In the genomic region with DNA sequence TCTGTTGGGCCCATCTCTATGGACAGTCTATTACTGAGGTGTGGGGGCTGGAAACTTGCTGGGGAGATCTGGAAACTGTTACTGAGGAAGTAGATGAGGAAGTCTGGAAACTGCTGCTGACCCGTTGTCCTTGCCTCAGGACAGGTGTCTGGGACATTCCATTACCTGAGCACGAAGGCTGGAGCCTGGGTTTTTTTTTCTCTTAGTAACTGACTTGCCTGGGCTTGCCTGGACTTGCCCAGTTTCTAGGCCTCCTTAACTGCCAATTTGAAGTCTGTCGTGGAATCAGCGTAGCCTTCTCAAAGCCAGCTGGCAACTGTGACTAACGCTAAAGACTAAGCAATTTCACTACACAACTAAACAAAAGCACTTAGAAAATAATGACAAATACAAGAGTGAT, we compare ENCODE assay signal across 21 mouse cellular contexts.
DNase-seq lines count a peak whose midpoint lies in the region; ATAC-seq and TF ChIP-seq lines count a peak whose summit lies in the region.
"Had no signal": no experiment of that assay in that cellular context is flagged by ENCODE, and none has a peak within 500 bp of the region (broad histone marks: within the 10 kb centered on the region; RNA-seq: fewer than 3 reads in every experiment).

No protein-coding gene starts in this region.

- no peak overlapping the region for H3K27ac ChIP-seq in forebrain, embryonic 14.5 days (ENCODE audit: low read depth, low read length)
- no peak overlapping the region for H3K27ac ChIP-seq in forebrain, embryonic 12.5 days
- no peak overlapping the region for H3K27ac ChIP-seq in embryonic facial prominence, embryonic 11.5 days (replicated peaks; ENCODE audit: low read depth, low read length)
- H3K27ac ChIP-seq in limb, embryonic 11.5 days (replicated peaks; ENCODE audit: low read depth, low read length): no peak overlapping the region
- H3K27ac ChIP-seq in liver, embryonic 11.5 days (ENCODE audit: low read depth, low read length): no peak overlapping the region
- H3K27ac ChIP-seq in left cerebral cortex, adult 2 months: no peak overlapping the region
- H3K27ac ChIP-seq: forebrain, embryonic 13.5 days; gastrocnemius, adult 2 months; heart, embryonic 15.5 days; layer of hippocampus, adult 2 months had no signal

- DNase-seq in forebrain, embryonic 14.5 days (ENCODE audit: low spot score): peak; percentile 31
- DNase-seq in ovary, postnatal 36 days (ENCODE audit: low spot score): peak; percentile 3
- DNase-seq in ovary, postnatal 10 days (ENCODE audit: low spot score): no peak
- DNase-seq in embryonic facial prominence, embryonic 11.5 days (ENCODE audit: low spot score): peak; percentile 34
- peak; percentile 28 for DNase-seq in limb, embryonic 11.5 days (ENCODE audit: low spot score)
- DNase-seq in liver, embryonic 11.5 days (ENCODE audit: low spot score): no peak
- DNase-seq in left cerebral cortex, adult 2 months (ENCODE audit: extremely low spot score in 1 of 2, low spot score in 2 of 2): no peak
- DNase-seq: adrenal gland, adult 8-10 months; B cell, adult 2 months; cerebellum, adult 11-12 months; gastrocnemius, adult 2 months; heart, adult 11 months; lung, postnatal 14 days; right cerebral cortex, adult 18-20 months; thymus, postnatal 36 days had no signal

- no peak overlapping the region for H3K4me2 ChIP-seq in forebrain, embryonic 14.5 days (ENCODE audit: low read length)
- H3K4me2 ChIP-seq in forebrain, embryonic 12.5 days: no peak overlapping the region
- no peak overlapping the region for H3K4me2 ChIP-seq in embryonic facial prominence, embryonic 11.5 days (ENCODE audit: low read depth, low read length)
- no peak overlapping the region for H3K4me2 ChIP-seq in limb, embryonic 11.5 days (ENCODE audit: low read depth, severe bottlenecking)
- no peak overlapping the region for H3K4me2 ChIP-seq in liver, embryonic 11.5 days
- H3K4me2 ChIP-seq: forebrain, embryonic 13.5 days; heart, embryonic 15.5 days had no signal

- H3K4me3 ChIP-seq in forebrain, embryonic 14.5 days (ENCODE audit: low read depth, low read length): no peak overlapping the region
- H3K4me3 ChIP-seq in forebrain, embryonic 12.5 days (replicated peaks): no peak overlapping the region
- no peak overlapping the region for H3K4me3 ChIP-seq in embryonic facial prominence, embryonic 11.5 days (ENCODE audit: low read depth, low read length)
- no peak overlapping the region for H3K4me3 ChIP-seq in limb, embryonic 11.5 days (ENCODE audit: low read depth, low read length)
- no peak overlapping the region for H3K4me3 ChIP-seq in liver, embryonic 11.5 days (ENCODE audit: low read depth, low read length)
- no peak overlapping the region for H3K4me3 ChIP-seq in left cerebral cortex, adult 2 months
- H3K4me3 ChIP-seq: forebrain, embryonic 13.5 days; gastrocnemius, adult 2 months; heart, embryonic 15.5 days; layer of hippocampus, adult 2 months had no signal

- no peaks in the 10 kb centered on the region for H3K4me1 ChIP-seq in forebrain, embryonic 14.5 days (ENCODE audit: control insufficient read depth, insufficient read depth, low read length)
- H3K4me1 ChIP-seq in forebrain, embryonic 12.5 days: no peaks in the 10 kb centered on the region
- H3K4me1 ChIP-seq in embryonic facial prominence, embryonic 11.5 days (ENCODE audit: control insufficient read depth, insufficient read depth, low read length): no peaks in the 10 kb centered on the region
- no peaks in the 10 kb centered on the region for H3K4me1 ChIP-seq in limb, embryonic 11.5 days (ENCODE audit: control insufficient read depth, insufficient read depth, low read length)
- H3K4me1 ChIP-seq in liver, embryonic 11.5 days (replicated peaks; ENCODE audit: control insufficient read depth, insufficient read depth, low read length): no peaks in the 10 kb centered on the region
- H3K4me1 ChIP-seq: forebrain, embryonic 13.5 days; heart, embryonic 15.5 days had no signal

- H3K36me3 ChIP-seq in forebrain, embryonic 14.5 days (ENCODE audit: control insufficient read depth, insufficient read depth, low read length): no peaks in the 10 kb centered on the region
- H3K36me3 ChIP-seq in forebrain, embryonic 12.5 days (replicated peaks): no peaks in the 10 kb centered on the region
- H3K36me3 ChIP-seq in embryonic facial prominence, embryonic 11.5 days (replicated peaks; ENCODE audit: control insufficient read depth, insufficient read depth, low read depth, low read length): no peaks in the 10 kb centered on the region
- no peaks in the 10 kb centered on the region for H3K36me3 ChIP-seq in limb, embryonic 11.5 days (ENCODE audit: control insufficient read depth, insufficient read depth, low read length)
- H3K36me3 ChIP-seq in liver, embryonic 11.5 days (ENCODE audit: control insufficient read depth, insufficient read depth, low read length): no peaks in the 10 kb centered on the region
- H3K36me3 ChIP-seq: G1E; heart, embryonic 15.5 days had no signal

- TF ChIP-seq CTCF in left cerebral cortex, adult 2 months (IDR thresholded peaks at IDR 0.05): no peak

- H3K9me3 ChIP-seq in forebrain, embryonic 14.5 days (replicated peaks; ENCODE audit: control insufficient read depth, low read length): no peaks in the 10 kb centered on the region
- no peaks in the 10 kb centered on the region for H3K9me3 ChIP-seq in forebrain, embryonic 12.5 days
- H3K9me3 ChIP-seq in embryonic facial prominence, embryonic 11.5 days (replicated peaks; ENCODE audit: control insufficient read depth, low read length): no peaks in the 10 kb centered on the region
- no peaks in the 10 kb centered on the region for H3K9me3 ChIP-seq in limb, embryonic 11.5 days (ENCODE audit: control insufficient read depth, low read length)
- no peaks in the 10 kb centered on the region for H3K9me3 ChIP-seq in liver, embryonic 11.5 days (ENCODE audit: control insufficient read depth, low read length)
- H3K9me3 ChIP-seq: forebrain, embryonic 13.5 days; heart, embryonic 15.5 days had no signal

- no peaks in the 10 kb centered on the region for H3K27me3 ChIP-seq in forebrain, embryonic 14.5 days (replicated peaks; ENCODE audit: control insufficient read depth, insufficient read depth, low read length)
- no peaks in the 10 kb centered on the region for H3K27me3 ChIP-seq in forebrain, embryonic 12.5 days
- no peaks in the 10 kb centered on the region for H3K27me3 ChIP-seq in embryonic facial prominence, embryonic 11.5 days (ENCODE audit: control insufficient read depth, insufficient read depth, low read length)
- no peaks in the 10 kb centered on the region for H3K27me3 ChIP-seq in limb, embryonic 11.5 days (ENCODE audit: control insufficient read depth, insufficient read depth, low read length)
- H3K27me3 ChIP-seq in liver, embryonic 11.5 days (replicated peaks; ENCODE audit: control insufficient read depth, insufficient read depth, low read length): no peaks in the 10 kb centered on the region
- H3K27me3 ChIP-seq: forebrain, embryonic 13.5 days; heart, embryonic 15.5 days had no signal

- no peak overlapping the region for H3K9ac ChIP-seq in forebrain, embryonic 14.5 days (ENCODE audit: low read length)
- H3K9ac ChIP-seq in forebrain, embryonic 12.5 days: no peak overlapping the region
- no peak overlapping the region for H3K9ac ChIP-seq in embryonic facial prominence, embryonic 11.5 days (replicated peaks; ENCODE audit: low read length)
- no peak overlapping the region for H3K9ac ChIP-seq in limb, embryonic 11.5 days (ENCODE audit: low read length)
- no peak overlapping the region for H3K9ac ChIP-seq in liver, embryonic 11.5 days (ENCODE audit: low read depth, low read length)
- H3K9ac ChIP-seq: forebrain, embryonic 13.5 days; heart, embryonic 15.5 days had no signal

- WGBS in forebrain, embryonic 14.5 days: 65% methylated on average over 5 of the region's 5 CpGs
- WGBS in forebrain, embryonic 12.5 days: 73% methylated on average over 5 of the region's 5 CpGs
- WGBS in embryonic facial prominence, embryonic 11.5 days: 51% methylated on average over 5 of the region's 5 CpGs
- WGBS in limb, embryonic 11.5 days: 55% methylated on average over 5 of the region's 5 CpGs
- 79% methylated on average over 5 of the region's 5 CpGs for WGBS in liver, embryonic 11.5 days

- ATAC-seq in forebrain, embryonic 14.5 days: no peak
- ATAC-seq in forebrain, embryonic 12.5 days (ENCODE audit: low FRiP score): no peak
- no peak for ATAC-seq in embryonic facial prominence, embryonic 11.5 days (replicated peaks; ENCODE audit: insufficient number of reproducible peaks, low FRiP score, low TSS enrichment, low read depth)
- no peak for ATAC-seq in limb, embryonic 11.5 days (ENCODE audit: insufficient number of reproducible peaks, low FRiP score, low TSS enrichment, low read depth)
- ATAC-seq in liver, embryonic 11.5 days (replicated peaks; ENCODE audit: low FRiP score): no peak
- ATAC-seq: forebrain, embryonic 13.5 days; midbrain, embryonic 16.5 days had no signal

- intact Hi-C loops in left cerebral cortex, adult 2 months (cut with DNase I): loop anchor here (10.0 kb wide), 1 partner anchor 787 kb away; no protein-coding TSS in a partner anchor

Comparison
In these comparisons a context has a peak if more than half of its experiments do, and no peak if none do; other contexts are left out.
1. DNase-seq: peak in forebrain, embryonic 14.5 days (single experiment), ovary, postnatal 36 days (single experiment), embryonic facial prominence, embryonic 11.5 days (single experiment) and limb, embryonic 11.5 days (single experiment); none in ovary, postnatal 10 days (single experiment), liver, embryonic 11.5 days (single experiment) and left cerebral cortex, adult 2 months (0 of 2).